Mouse (Mus musculus) kidney, adult 2 months (tissue): ENCODE measurements around the gene Trpm3.

Experiments
- CTCF ChIP-seq: fragments of 200-500 bp; conservative IDR thresholded peaks from 2 replicates; pipeline ENCODE4 v1.5.1; 2011; ENCODE audit warnings: low read depth, mild to moderate bottlenecking, control low read depth, low read length, moderate library complexity, mixed read lengths; ENCODE audit not compliant: insufficient read depth, insufficient read length
- POLR2A ChIP-seq: fragments of 200-500 bp; IDR thresholded peaks from one replicate; pipeline ENCODE4 v1.6.1; 2011; ENCODE audit warnings: low read depth, low read length, control low read depth

DNA sequence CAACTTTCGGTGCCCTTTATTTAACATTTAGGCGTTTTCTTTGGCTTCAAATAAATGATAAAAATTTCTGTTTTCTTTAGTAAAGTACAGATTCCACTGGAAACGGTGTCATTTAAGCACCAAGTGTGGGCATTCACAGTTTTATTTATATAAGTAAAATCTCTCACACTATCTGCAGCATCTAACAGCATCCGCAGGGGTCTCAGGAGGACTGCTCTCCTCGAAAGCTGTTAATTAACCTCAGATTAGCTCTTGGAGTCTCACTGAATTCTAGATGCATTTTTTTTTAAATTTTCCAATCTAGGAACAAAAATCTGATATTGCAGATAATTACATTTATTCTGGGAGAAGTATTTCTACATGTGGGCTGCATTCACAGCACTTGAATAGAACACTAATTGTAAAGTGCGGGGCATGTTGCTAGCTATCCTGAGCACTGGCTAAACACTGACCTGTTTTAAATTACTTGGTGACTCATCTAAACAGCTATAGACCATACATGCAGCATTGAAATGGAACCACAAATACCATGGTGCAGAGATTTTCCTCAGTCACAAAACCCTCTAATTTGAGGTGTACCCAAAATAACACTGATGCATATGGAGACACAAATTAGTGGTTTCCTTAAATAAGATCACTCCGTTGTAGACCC is 641.5 kb downstream of the Trpm3 start:
- TF ChIP-seq POLR2A = no peak
- TF ChIP-seq CTCF = no peak
